Mouse (Mus musculus) midbrain, embryonic 12.5 days (tissue): ENCODE data around the gene Zfp462. TPM values are rescaled to one million over a fixed set of nuclear protein-coding genes. Genes with fewer than 3 reads are reported as not detected.

Source experiments
- ATAC-seq: fragments of 200-750 bp; cut with Nextera tagmentation; 2 replicates; pipeline ENCODE4 v1.8.0; 2017; ENCODE audit warnings: low read depth, moderate TSS enrichment, moderate library complexity; ENCODE audit not compliant: low FRiP score
- H3K27ac ChIP-seq: fragments of 300-500 bp; sonication (generic); replicated peaks from 2 replicates; pipeline ENCODE4 v1.5.1; 2016; ENCODE audit warnings: mild to moderate bottlenecking
- H3K27me3 ChIP-seq: fragments of 300-500 bp; sonication (generic); 2 replicates; pipeline ENCODE4 v1.6.1; 2016; ENCODE audit warnings: mild to moderate bottlenecking
- H3K36me3 ChIP-seq: fragments of 300-500 bp; sonication (generic); 2 replicates; pipeline ENCODE4 v1.6.1; 2016
- H3K4me1 ChIP-seq: fragments of 300-500 bp; sonication (generic); 2 replicates; pipeline ENCODE4 v1.6.1; 2016
- H3K4me2 ChIP-seq: fragments of 300-500 bp; sonication (generic); replicated peaks from 2 replicates; pipeline ENCODE4 v1.6.1; 2016; ENCODE audit warnings: mild to moderate bottlenecking, moderate library complexity
- H3K4me3 ChIP-seq: fragments of 300-500 bp; sonication (generic); 2 replicates; pipeline ENCODE4 v1.5.1; 2016; ENCODE audit warnings: mild to moderate bottlenecking
- H3K9ac ChIP-seq: fragments of 300-500 bp; sonication (generic); replicated peaks from 2 replicates; pipeline ENCODE4 v1.6.1; 2016; ENCODE audit warnings: mild to moderate bottlenecking, moderate library complexity
- H3K9me3 ChIP-seq: fragments of 300-500 bp; sonication (generic); 2 replicates; pipeline ENCODE4 v1.6.1; 2016; ENCODE audit warnings: mild to moderate bottlenecking
- WGBS: fragments of 180-500 bp; shearing (Covaris S2); methylation state at CpG from one replicate; pipeline ENCODE4 v1.1.7; 2016; 5-methylcytosine and 5-hydroxymethylcytosine counted together
- polyA plus RNA-seq: library from polyadenylated mRNA; unstranded; fragments of >200 nt; fragmentation: Nextera tagmentation; extraction: Ambion mirVana; gene quantifications from 2 replicates; pipeline ENCODE4 v1.2.1, GENCODE M21; 2016

Gene Zfp462
- polyA plus RNA-seq, 1 experiment from 2014 or later = 20.2 TPM

DNA sequence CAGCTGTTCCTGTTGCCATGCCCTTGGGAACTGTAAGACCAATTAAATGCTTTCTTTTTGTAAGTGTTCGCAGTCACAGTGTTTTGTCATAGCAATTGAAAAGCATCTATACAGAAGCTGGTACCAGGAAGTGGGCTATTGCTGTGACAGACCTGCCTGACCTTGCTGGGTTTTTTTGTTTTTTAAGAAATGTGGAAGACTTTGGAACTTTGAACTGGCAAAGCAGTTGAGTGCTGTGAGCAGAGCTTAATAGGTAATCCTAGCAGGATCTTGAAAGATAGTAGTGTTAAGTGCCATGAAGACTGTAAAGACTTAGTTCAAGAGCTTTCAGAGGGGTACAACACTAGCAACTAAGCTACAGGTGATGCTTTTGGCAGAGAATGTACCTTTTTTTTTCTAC, 7.7 kb upstream of the Zfp462 start:
- Histone ChIP-seq H3K4me3 (no peak overlapping the region), H3K27ac (no peak overlapping the region)

DNA sequence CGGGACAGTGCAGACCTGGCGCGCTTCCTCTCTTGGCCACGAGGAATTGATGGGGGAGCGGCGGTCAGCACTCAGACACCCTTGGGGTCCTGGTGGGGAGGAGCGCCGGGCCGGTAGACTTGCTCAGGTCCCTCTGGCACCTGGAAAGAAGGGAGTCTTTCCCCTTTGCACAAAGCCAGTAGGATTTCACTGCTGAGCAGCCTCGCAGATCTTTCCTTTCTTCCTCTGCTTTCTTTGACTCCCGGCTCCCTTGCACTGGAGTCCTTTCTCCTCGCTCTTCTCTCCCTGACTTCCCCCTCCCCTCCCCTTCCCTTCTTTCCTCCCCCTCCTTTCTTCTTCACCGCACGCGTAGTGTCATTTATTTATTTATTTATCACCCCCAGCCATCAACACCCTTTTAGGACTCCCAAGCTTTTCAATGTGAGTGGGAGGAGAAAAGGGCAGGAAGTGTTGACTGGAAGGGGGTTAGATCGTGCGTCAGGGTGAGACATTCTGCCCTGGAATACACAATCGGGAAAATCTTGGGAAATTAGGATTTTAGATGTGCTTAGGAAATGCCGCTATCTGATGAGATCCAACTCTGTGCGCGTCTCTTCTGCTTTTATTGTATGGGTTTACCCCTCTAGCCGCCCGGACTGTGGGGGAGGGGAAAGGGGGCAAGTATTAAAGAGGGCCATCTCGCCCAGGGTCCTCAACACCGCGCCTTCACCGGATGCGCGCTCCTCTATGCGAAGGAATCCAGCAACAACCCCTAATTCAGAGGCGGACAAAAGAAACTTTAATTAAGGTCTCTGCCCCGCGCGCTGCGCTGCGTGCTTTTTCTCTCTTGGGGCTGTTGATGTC, 976 bp downstream of the Zfp462 start:
- peak overlapping the region; percentile 98 for H3K9ac ChIP-seq
- H3K9me3 ChIP-seq = no peaks in the 10 kb centered on the region
- H3K36me3 ChIP-seq = no peaks in the 10 kb centered on the region
- H3K4me3 ChIP-seq = peak overlapping the region; percentile 86
- H3K4me2 ChIP-seq = peak overlapping the region; percentile 80
- no peaks in the 10 kb centered on the region for H3K27me3 ChIP-seq
- peaks cover 18% of the 10 kb centered on the region for H3K4me1 ChIP-seq
- peak overlapping the region; percentile 98 for H3K27ac ChIP-seq
- under 1% methylated on average over 36 of the region's 36 CpGs for WGBS
- peak; percentile 34 for ATAC-seq

More for the DNA sequence above, 7.7 kb upstream of the Zfp462 start:
- Histone ChIP-seq H3K27me3 (no peaks in the 10 kb centered on the region), H3K9me3 (no peaks in the 10 kb centered on the region), H3K4me2 (no peak overlapping the region), H3K36me3 (no peaks in the 10 kb centered on the region), H3K9ac (no peak overlapping the region), H3K4me1 (no peaks in the 10 kb centered on the region)
- 86% methylated on average over 1 of the region's 1 CpGs for WGBS
- ATAC-seq = no peak

DNA sequence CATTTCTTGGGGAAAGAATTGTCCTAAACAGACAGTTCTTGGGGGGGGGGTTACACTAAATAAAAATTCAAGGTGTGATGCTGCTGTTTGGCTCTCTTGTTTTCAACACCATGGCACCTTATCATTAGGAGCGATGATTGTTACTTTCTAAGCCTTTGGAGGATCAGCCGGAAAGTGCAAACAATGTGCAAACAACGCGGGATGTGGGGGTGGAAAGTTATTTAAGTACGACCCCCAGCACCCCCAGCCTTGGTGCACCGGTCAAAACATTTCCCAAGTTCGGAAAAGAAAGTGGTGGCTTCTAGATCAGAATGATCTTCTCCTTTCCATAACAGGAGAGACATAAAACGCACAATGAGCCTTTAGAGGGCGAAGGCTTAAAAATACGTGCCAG, 1.8 kb downstream of the Zfp462 start:
- 0% methylated on average over 10 of the region's 10 CpGs for WGBS
- Histone ChIP-seq H3K27ac (peak overlapping the region; percentile 98), H3K4me2 (peak overlapping the region; percentile 80), H3K9ac (peak overlapping the region; percentile 98), H3K4me1 (peaks cover 23% of the 10 kb centered on the region), H3K9me3 (no peaks in the 10 kb centered on the region), H3K4me3 (peak overlapping the region; percentile 86), H3K36me3 (no peaks in the 10 kb centered on the region), H3K27me3 (no peaks in the 10 kb centered on the region)
- ATAC-seq = no peak

DNA sequence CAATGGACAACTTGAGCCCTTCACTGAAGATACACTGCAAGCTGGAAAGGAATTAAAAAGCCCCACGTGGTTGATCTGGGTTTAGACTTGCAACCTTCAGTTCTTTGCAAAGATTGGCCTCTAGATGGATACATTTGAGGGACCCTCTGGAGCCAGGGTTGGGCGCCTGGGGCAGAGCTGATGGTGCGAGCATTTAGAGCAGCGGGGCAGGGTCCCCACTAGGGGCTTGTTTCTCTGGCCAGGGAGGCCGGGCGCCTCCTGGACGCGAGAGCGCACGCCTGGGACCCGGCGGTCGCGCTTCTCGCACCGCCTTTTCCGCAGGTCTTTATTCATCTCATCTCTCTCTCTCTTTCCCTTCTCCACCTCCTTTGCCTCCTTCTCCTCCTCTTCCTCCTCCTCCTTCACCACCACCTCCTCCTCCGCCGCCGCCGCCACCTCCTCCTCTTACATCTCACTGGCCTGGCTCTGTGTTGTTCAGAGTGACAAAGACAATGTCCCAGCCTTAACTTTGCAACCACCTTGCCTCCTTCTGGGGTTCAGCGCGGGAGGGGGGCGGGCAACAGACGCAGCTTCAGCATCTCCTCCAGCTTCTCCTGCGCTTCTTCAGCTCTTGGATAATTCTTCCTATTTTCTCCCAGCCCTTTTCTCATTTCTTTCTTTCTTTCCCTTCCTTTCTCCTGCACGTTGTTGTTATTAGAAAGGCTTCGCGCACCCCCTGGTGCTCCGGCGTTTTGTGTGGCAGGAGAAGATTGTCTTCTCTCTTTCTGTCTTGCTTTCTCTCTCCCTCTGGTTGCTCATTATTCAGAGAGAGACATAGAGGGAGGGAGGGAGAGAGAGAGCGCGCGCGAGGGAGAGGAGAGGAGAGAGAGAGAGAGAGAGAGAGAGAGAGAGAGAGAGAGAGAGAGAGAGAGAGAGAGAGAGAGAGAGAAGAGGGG, 2.5 kb downstream of the Zfp462 start:
- WGBS = under 1% methylated on average over 31 of the region's 35 CpGs
- peaks cover 26% of the 10 kb centered on the region for H3K4me1 ChIP-seq
- ATAC-seq = peak; percentile 54

DNA sequence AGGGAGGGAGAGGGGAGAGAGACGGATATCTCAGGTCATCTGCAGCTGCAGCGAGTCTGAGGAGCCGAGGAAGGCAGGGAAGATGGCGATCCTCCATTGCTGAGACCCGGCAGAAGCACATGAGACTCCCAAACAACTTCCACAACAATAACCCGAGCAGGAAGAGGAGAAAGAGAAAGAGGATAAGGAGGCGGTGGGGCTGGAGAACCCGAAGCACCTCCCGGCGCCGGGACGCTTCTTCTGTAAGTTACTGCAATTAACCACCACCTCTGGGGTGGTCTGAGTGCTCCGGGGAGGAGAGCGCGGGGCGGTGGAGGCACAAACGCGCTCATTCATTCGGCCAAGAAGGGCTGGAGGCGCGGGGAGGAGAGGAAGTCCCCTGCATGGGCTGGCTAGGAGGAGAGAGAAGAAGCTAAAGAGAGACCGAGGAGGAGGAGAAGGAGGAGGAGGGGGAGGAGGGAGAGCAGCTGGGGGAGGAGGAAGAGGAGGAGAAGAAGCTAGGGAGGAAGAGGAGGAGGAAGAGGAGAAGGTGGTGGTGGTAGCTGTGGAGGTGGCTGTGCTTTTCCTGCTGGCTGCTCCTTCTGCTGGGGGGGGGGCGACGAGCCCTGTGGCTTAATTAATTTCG, 3.3 kb downstream of the Zfp462 start:
- H3K36me3 ChIP-seq = no peaks in the 10 kb centered on the region
- peak overlapping the region; percentile 98 for H3K27ac ChIP-seq
- peak overlapping the region; percentile 80 for H3K4me2 ChIP-seq
- peaks cover 33% of the 10 kb centered on the region for H3K4me1 ChIP-seq
- peak overlapping the region; percentile 86 for H3K4me3 ChIP-seq
- WGBS = under 1% methylated on average over 23 of the region's 25 CpGs
- no peaks in the 10 kb centered on the region for H3K27me3 ChIP-seq
- H3K9me3 ChIP-seq = no peaks in the 10 kb centered on the region
- H3K9ac ChIP-seq = peak overlapping the region; percentile 98
- peak; percentile 16; the same call in 1 of the 2 replicates for ATAC-seq

More for the DNA sequence above, 2.5 kb downstream of the Zfp462 start:
- H3K9ac ChIP-seq = peak overlapping the region; percentile 98
- peak overlapping the region; percentile 98 for H3K27ac ChIP-seq
- H3K4me3 ChIP-seq = peak overlapping the region; percentile 86
- peak overlapping the region; percentile 80 for H3K4me2 ChIP-seq
- no peaks in the 10 kb centered on the region for H3K9me3 ChIP-seq
- no peaks in the 10 kb centered on the region for H3K27me3 ChIP-seq
- no peaks in the 10 kb centered on the region for H3K36me3 ChIP-seq

DNA sequence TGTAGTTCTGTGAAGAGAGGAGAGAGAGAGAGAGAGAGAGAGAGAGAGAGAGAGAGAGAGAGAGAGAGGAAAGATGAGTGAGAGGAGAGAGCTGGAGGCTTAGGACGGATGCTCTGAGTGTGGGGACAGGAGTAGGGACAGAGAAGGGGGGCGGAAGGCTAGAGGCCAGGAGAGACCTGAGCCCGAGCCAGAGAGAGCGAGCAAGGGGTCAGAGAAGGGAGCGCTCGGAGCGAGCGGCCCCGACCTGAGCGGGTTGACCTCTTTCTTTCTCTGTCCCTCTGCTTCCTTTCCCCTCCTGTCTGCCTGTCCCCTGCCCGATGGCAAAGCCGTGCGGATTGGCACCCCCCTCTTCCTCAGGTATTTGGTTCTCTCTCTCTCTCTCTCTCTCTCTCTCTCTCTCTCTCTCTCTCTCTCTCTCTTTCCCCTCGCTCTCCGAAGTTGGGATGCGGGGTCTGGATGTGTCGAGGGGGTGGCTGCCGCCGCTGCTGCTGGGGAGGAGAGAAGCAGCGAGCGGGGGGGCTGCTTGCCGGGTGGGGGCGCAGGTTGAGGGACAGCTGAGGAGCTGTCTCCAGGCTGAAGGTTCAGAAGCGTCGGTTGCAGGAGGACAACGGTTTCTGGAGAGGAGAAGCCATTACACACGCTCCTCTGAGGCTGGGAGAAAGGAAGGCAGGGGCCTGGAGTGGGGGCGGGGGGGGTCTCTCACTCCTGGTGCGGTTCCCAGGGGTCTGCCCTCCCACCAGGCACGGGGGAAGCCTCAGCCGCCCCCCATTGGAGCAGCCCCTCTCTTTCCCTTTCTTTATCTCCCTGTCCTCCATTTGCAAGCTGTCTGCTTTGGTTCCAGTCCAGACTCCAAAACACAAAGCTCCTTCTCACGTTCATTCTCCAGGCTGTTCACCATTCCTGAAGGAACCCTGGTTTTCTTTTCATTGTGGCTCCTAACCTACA, 4.0 kb downstream of the Zfp462 start:
- no peaks in the 10 kb centered on the region for H3K27me3 ChIP-seq
- peaks cover 40% of the 10 kb centered on the region for H3K4me1 ChIP-seq
- peak overlapping the region; percentile 98 for H3K27ac ChIP-seq
- WGBS = 0% methylated on average over 19 of the region's 32 CpGs
- no peaks in the 10 kb centered on the region for H3K9me3 ChIP-seq
- H3K4me3 ChIP-seq = peak overlapping the region; percentile 86
- peak overlapping the region; percentile 98 for H3K9ac ChIP-seq
- peak; percentile 45 for ATAC-seq
- H3K4me2 ChIP-seq = peak overlapping the region; percentile 80
- 0 out of 2 replicates have a peak, but pooled peaks cover 3% of the 10 kb centered on the region for H3K36me3 ChIP-seq

DNA sequence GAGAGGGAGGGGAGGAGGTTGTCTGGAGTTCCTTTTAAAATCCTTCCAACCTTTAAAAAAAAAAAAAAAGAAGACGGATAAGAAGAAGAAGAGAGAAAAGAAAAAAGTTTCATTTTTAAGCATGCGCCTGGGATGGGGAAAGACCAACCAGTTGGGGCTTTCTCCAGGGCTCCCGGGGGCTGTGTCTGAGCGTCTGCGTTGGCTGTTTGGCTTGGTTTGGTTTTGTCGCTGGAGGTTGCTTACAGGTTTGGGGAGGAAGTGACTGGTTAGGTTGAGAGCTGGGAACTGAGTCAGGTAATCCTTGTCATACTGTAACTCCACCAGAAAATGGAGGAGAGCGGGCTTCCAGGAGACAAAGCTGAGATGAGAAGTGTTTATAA, 4.7 kb downstream of the Zfp462 start:
- no peaks in the 10 kb centered on the region for H3K9me3 ChIP-seq
- H3K4me3 ChIP-seq = peak overlapping the region; percentile 86
- ATAC-seq = no peak
- H3K27ac ChIP-seq = peak overlapping the region; percentile 98
- H3K4me1 ChIP-seq = peaks cover 35% of the 10 kb centered on the region
- 0 out of 2 replicates have a peak, but pooled peaks cover 3% of the 10 kb centered on the region for H3K36me3 ChIP-seq
- no peaks in the 10 kb centered on the region for H3K27me3 ChIP-seq
- H3K4me2 ChIP-seq = peak overlapping the region; percentile 80
- 10% methylated on average over 7 of the region's 7 CpGs for WGBS
- peak overlapping the region; percentile 98 for H3K9ac ChIP-seq

DNA sequence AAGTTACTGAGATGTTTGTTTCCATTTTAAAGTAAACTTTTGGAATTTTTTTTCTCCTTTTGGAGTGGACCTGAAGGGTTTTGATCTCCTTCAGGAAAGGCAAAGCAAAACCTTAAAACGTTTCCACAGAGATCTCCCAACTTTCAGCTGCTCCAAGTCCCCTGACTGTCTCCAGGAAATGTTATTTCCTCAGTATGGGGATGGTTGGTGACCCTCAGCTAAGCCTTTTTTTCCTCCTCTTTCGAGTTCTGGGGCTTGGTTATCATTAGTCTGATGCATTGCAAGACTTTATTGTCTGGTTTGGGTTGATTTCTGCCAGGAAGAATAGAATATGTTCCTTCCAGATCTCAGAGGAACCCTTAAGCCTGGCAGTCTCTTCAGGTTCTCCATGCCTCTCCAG, 5.3 kb downstream of the Zfp462 start:
- Histone ChIP-seq H3K9me3 (no peaks in the 10 kb centered on the region), H3K4me3 (peak overlapping the region; percentile 86), H3K4me1 (peaks cover 38% of the 10 kb centered on the region), H3K9ac (peak overlapping the region; percentile 98), H3K36me3 (peaks cover 5% of the 10 kb centered on the region), H3K4me2 (peak overlapping the region; percentile 80), H3K27me3 (no peaks in the 10 kb centered on the region), H3K27ac (peak overlapping the region; percentile 98)
- WGBS = 21% methylated on average over 2 of the region's 2 CpGs
- no peak for ATAC-seq

DNA sequence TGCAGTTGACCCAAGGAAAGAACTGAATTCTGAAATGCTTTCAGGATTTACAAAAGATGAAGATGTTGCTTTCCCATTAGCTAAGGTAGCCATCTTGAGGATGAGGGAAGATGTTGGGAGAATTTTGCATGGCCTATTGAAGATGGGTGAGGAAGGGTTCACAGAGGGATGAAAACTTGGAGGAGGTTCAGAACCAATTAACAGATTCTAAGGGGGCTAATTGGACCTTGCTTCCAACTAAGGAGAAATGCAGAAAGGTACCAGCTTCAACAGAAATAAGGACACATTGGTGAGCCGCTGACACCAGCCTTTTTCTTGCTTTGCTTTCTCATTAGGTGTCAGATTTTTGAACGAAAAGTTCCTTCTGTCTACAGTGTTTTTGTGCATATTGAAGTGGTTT, 6.0 kb downstream of the Zfp462 start:
- Histone ChIP-seq H3K27me3 (no peaks in the 10 kb centered on the region), H3K27ac (peak overlapping the region; percentile 98; the same call in 1 of the 2 replicates), H3K9ac (peak overlapping the region; percentile 98; the same call in 1 of the 2 replicates), H3K4me3 (peak overlapping the region; percentile 86), H3K4me2 (peak overlapping the region; percentile 80), H3K36me3 (peaks cover 13% of the 10 kb centered on the region), H3K9me3 (no peaks in the 10 kb centered on the region), H3K4me1 (peaks cover 44% of the 10 kb centered on the region)
- ATAC-seq = no peak
- WGBS = 76% methylated on average over 2 of the region's 2 CpGs

DNA sequence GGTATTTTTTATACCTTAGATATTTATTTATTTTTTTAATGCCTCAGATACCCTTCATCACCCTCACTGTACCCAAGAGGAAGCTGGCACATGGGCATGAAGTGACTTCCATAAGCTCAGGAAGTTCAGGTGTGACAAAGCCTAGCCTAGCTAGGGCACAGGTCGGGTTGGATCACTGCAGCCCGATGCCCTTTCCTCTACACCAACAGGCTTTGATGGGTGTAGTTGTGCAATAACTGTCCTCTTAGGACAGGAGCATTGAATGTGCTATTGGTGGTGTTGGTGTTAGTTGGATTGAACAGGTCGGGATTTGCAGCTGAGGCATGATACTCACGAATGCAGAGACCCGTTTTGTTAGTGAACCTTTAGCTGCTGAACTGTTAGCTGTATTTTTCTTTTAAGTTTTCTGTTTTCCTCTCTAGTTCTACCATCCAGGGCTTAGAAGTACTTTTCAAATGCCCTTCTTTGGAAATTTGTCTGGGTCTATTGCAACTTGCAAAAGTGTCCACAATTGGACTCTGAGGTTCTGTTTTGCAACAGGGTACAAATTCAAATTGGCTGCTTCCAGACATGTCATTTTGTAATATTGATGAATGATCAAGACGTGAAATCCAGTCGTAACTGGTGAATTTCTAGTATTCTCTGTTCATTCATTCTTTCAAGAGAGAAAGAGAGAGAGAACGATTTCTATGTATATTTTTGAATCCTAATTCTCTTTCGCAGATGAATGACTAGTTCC, 9.0 kb downstream of the Zfp462 start:
- Histone ChIP-seq H3K27ac (no peak overlapping the region), H3K4me3 (no peak overlapping the region), H3K4me2 (0 out of 2 replicates have a peak overlapping the region, but pooled peaks have one; percentile 5), H3K9ac (no peak overlapping the region), H3K4me1 (peaks cover 44% of the 10 kb centered on the region), H3K36me3 (peaks cover 29% of the 10 kb centered on the region), H3K9me3 (no peaks in the 10 kb centered on the region), H3K27me3 (no peaks in the 10 kb centered on the region)
- 91% methylated on average over 9 of the region's 9 CpGs for WGBS
- ATAC-seq = no peak
